Mouse (Mus musculus): ENCODE data around the gene Rnf215.
A peak's percentile ranks its signal among the peaks of the same experiment; 100 is the strongest.
"Not testable (repeated sequence)": the region's sequence is repeated elsewhere in the genome, so short reads cannot be mapped to it uniquely, and the experiment has no call there.

Rnf215 gene

GRCm38 (mm10) chr11:4147098-4147497 is 12.1 kb downstream of the Rnf215 start:
- no peak for DNase-seq (ENCODE audit: low read depth, low spot score)

GRCm38 (mm10) chr11:4148120-4148519 is 13.1 kb downstream of the Rnf215 start:
- DNase-seq (ENCODE audit: low read depth, low spot score), result no peak

GRCm38 (mm10) chr11:4148536-4149156 is 13.6 kb downstream of the Rnf215 start:
- no peak for DNase-seq (ENCODE audit: low read depth, low spot score)

- DNase-seq (ENCODE audit: low read depth, low spot score), result no peak
Observed at GRCm38 (mm10) chr11:4149886-4150285, 14.9 kb downstream of the Rnf215 start.

GRCm38 (mm10) chr11:4153694-4154093 is 18.7 kb downstream of the Rnf215 start:
- no peak for DNase-seq (ENCODE audit: low read depth, low spot score)

- no peak for DNase-seq (ENCODE audit: low read depth, low spot score)
Observed at GRCm38 (mm10) chr11:4155641-4156040, 20.6 kb downstream of the Rnf215 start.

GRCm38 (mm10) chr11:4158676-4159075 is 23.7 kb downstream of the Rnf215 start:
- DNase-seq (ENCODE audit: low read depth, low spot score), result no peak

GRCm38 (mm10) chr11:4159808-4160708 is 25.1 kb downstream of the Rnf215 start, which contains the start of the genes Ccdc157 and Sf3a1:
Gene Ccdc157, minus strand, starts transcription at chr11:4160293.
Gene Sf3a1, plus strand, starts transcription at chr11:4160350.
- peak; percentile 88 for DNase-seq (ENCODE audit: low read depth, low spot score)

- no peak for DNase-seq (ENCODE audit: low read depth, low spot score)
Observed at GRCm38 (mm10) chr11:4160758-4161480, 25.9 kb downstream of the Rnf215 start.

- no peak for DNase-seq (ENCODE audit: low read depth, low spot score)
Observed at GRCm38 (mm10) chr11:4164701-4165100, 29.7 kb downstream of the Rnf215 start.

GRCm38 (mm10) chr11:4166467-4167090 is 31.6 kb downstream of the Rnf215 start:
- DNase-seq (ENCODE audit: low read depth, low spot score), result no peak

GRCm38 (mm10) chr11:4174586-4174985 is 39.6 kb downstream of the Rnf215 start:
- no peak for DNase-seq (ENCODE audit: low read depth, low spot score)

- no peak for DNase-seq (ENCODE audit: low read depth, low spot score)
Observed at GRCm38 (mm10) chr11:4177716-4178115, 42.7 kb downstream of the Rnf215 start.

- DNase-seq (ENCODE audit: low read depth, low spot score), result no peak
Observed at GRCm38 (mm10) chr11:4182061-4182460, 47.1 kb downstream of the Rnf215 start.

GRCm38 (mm10) chr11:4183511-4183910 is 48.5 kb downstream of the Rnf215 start:
- DNase-seq (ENCODE audit: low read depth, low spot score), result no peak

- DNase-seq (ENCODE audit: low read depth, low spot score), result no peak
Observed at GRCm38 (mm10) chr11:4184251-4184952, 49.4 kb downstream of the Rnf215 start.

GRCm38 (mm10) chr11:4185480-4185879 is 50.5 kb downstream of the Rnf215 start:
- DNase-seq (ENCODE audit: low read depth, low spot score), result not testable (repeated sequence)

- peak; percentile 95 for DNase-seq (ENCODE audit: low read depth, low spot score)
Observed at GRCm38 (mm10) chr11:4186486-4187317, 51.7 kb downstream of the Rnf215 start, which contains the start of gene Tbc1d10a. Gene Tbc1d10a, plus strand, starts transcription at chr11:4186789.

GRCm38 (mm10) chr11:4187318-4187700 is 52.3 kb downstream of the Rnf215 start:
- no peak for DNase-seq (ENCODE audit: low read depth, low spot score)

- DNase-seq (ENCODE audit: low read depth, low spot score), result no peak
Observed at GRCm38 (mm10) chr11:4189182-4189581, 54.2 kb downstream of the Rnf215 start.
